8 mouse cellular contexts compared by ENCODE assay signal in genomic region chr2:22623111-22624070, GRCm38 (mm10). TPM values are rescaled to one million over a fixed set of nuclear protein-coding genes. Genes with fewer than 3 reads are reported as not detected.
A peak's percentile ranks its signal among the peaks of the same experiment; 100 is the strongest.
DNase-seq lines count a peak whose midpoint lies in the region; ATAC-seq and TF ChIP-seq lines count a peak whose summit lies in the region.

No protein-coding gene starts in this region.

- no peak for ATAC-seq in hindbrain, embryonic 11.5 days (ENCODE audit: low FRiP score)
- no peak for ATAC-seq in liver, postnatal 0 days

- peak overlapping the region; percentile 54 for H3K4me3 ChIP-seq in gastrocnemius, adult 2 months
- peak overlapping the region; percentile 41 for H3K4me3 ChIP-seq in hindbrain, embryonic 11.5 days (ENCODE audit: low read depth, low read length)
- peak overlapping the region; percentile 10; the same call in 1 of the 2 replicates for H3K4me3 ChIP-seq in liver, postnatal 0 days (ENCODE audit: low read depth, low read length)

- no peaks in the 10 kb centered on the region for H3K9me3 ChIP-seq in hindbrain, embryonic 11.5 days (ENCODE audit: control insufficient read depth, low read length)
- no peaks in the 10 kb centered on the region for H3K9me3 ChIP-seq in liver, postnatal 0 days (ENCODE audit: low read length)

- TF ChIP-seq CTCF in gastrocnemius, adult 2 months (IDR thresholded peaks at IDR 0.05) = no peak
- TF ChIP-seq CTCF in liver, postnatal 0 days (IDR thresholded peaks at IDR 0.05; ENCODE audit: low read depth) = no peak

- no peaks in the 10 kb centered on the region for H3K36me3 ChIP-seq in hindbrain, embryonic 11.5 days (ENCODE audit: control insufficient read depth, insufficient read depth, low read length)
- no peaks in the 10 kb centered on the region for H3K36me3 ChIP-seq in liver, postnatal 0 days (replicated peaks; ENCODE audit: insufficient read depth, low read length)

- DNase-seq in gastrocnemius, adult 2 months = no peak
- DNase-seq in gastrocnemius, postnatal 36 days = no peak
- DNase-seq in Muller cell, postnatal 12 days (ENCODE audit: inconsistent ontology term) = peak; percentile 17
- DNase-seq in hindbrain, embryonic 11.5 days (ENCODE audit: low spot score) = peak; percentile 62
- DNase-seq in liver, postnatal 0 days = no peak
- DNase-seq in frontal cortex, postnatal 36 days (ENCODE audit: low spot score in 2 of 2) = no peak
- DNase-seq in thymus, postnatal 25 days = no peak
- no peak for DNase-seq in yolk sac, embryonic 10.5 days (ENCODE audit: low spot score)

- no peak overlapping the region for H3K27ac ChIP-seq in gastrocnemius, adult 2 months
- peak overlapping the region; percentile 6 for H3K27ac ChIP-seq in hindbrain, embryonic 11.5 days (ENCODE audit: low read depth, low read length)
- H3K27ac ChIP-seq in liver, postnatal 0 days (ENCODE audit: low read depth) = no peak overlapping the region

- TF ChIP-seq EP300 in liver, postnatal 0 days (IDR thresholded peaks at IDR 0.05; ENCODE audit: low read depth) = no peak

- peaks cover 80% of the 10 kb centered on the region for H3K27me3 ChIP-seq in hindbrain, embryonic 11.5 days (ENCODE audit: control insufficient read depth, insufficient read depth, low read length)
- peaks cover 69% of the 10 kb centered on the region for H3K27me3 ChIP-seq in liver, postnatal 0 days (ENCODE audit: insufficient read depth, low read length)

- intact Hi-C loops in gastrocnemius, adult 2 months (cut with DNase I) = no loop called here
- intact Hi-C loops in gastrocnemius, postnatal 36 days (cut with DNase I) = no loop called here

- WGBS in hindbrain, embryonic 11.5 days = under 1% methylated on average over 60 of the region's 60 CpGs
- WGBS in liver, postnatal 0 days (ENCODE audit: insufficient replicate concordance) = 2% methylated on average over 60 of the region's 60 CpGs

- H3K9ac ChIP-seq in hindbrain, embryonic 11.5 days (ENCODE audit: low read depth, low read length) = peak overlapping the region; percentile 61
- H3K9ac ChIP-seq in liver, postnatal 0 days (replicated peaks) = no peak overlapping the region

- peak overlapping the region; percentile 69 for H3K4me2 ChIP-seq in hindbrain, embryonic 11.5 days (replicated peaks; ENCODE audit: low read depth, low read length)
- H3K4me2 ChIP-seq in liver, postnatal 0 days (ENCODE audit: low read depth, low read length) = no peak overlapping the region

- H3K4me1 ChIP-seq in hindbrain, embryonic 11.5 days (replicated peaks; ENCODE audit: control insufficient read depth, insufficient read depth, low read length) = peaks cover 15% of the 10 kb centered on the region
- peaks cover 10% of the 10 kb centered on the region for H3K4me1 ChIP-seq in liver, postnatal 0 days (ENCODE audit: insufficient read depth)

RNA-seq across cellular contexts. Expression of gene Gad2, which starts 1.4 kb away (rescaled TPM):
- total RNA-seq in gastrocnemius, adult 2 months (2021) = not detected
- total RNA-seq in gastrocnemius, postnatal 36 days (2021) = not detected
- 22.7 and 25.5 TPM in 2 replicates for polyA plus RNA-seq in hindbrain, embryonic 11.5 days (2014; fragmentation: Nextera tagmentation; extraction: Ambion mirVana)
- not detected in 2 replicates for polyA plus RNA-seq in liver, postnatal 0 days (2015; fragmentation: Nextera tagmentation; extraction: Ambion mirVana)

Comparison
In these comparisons a context has a peak if more than half of its experiments do, and no peak if none do; other contexts are left out.
1. DNase-seq: peak in Muller cell, postnatal 12 days (single experiment) and hindbrain, embryonic 11.5 days (single experiment); none in gastrocnemius, adult 2 months (single experiment), gastrocnemius, postnatal 36 days (0 of 2), liver, postnatal 0 days (single experiment), frontal cortex, postnatal 36 days (0 of 2), thymus, postnatal 25 days (single experiment) and yolk sac, embryonic 10.5 days (single experiment).
2. Peak in every context shown above with its lines, with median percentiles within 50 percentile points of each other: H3K4me3 ChIP-seq.